Mouse (Mus musculus) midbrain, embryonic 13.5 days (tissue): ENCODE measurements around the gene Tmem200b. TPM values are rescaled to one million over a fixed set of nuclear protein-coding genes. Genes with fewer than 3 reads are reported as not detected.

Source experiments
- polyA plus RNA-seq: library from polyadenylated mRNA; unstranded; fragments of >200 nt; fragmentation: Nextera tagmentation; extraction: Ambion mirVana; gene quantifications from 2 replicates; pipeline ENCODE4 v1.2.1, GENCODE M21; 2015

Gene Tmem200b
- polyA plus RNA-seq, 1 experiment from 2014 or later: not detected

Other genes starting within 250 kb of the Tmem200b start
- gene Ptpru, start 83.5 kb upstream of the Tmem200b start, polyA plus RNA-seq: 17.2 and 18.9 TPM in 2 replicates
- 38.0 and 38.3 TPM in 2 replicates for gene Mecr, start 78.3 kb upstream of the Tmem200b start, polyA plus RNA-seq
- 134 and 140 TPM in 2 replicates for gene Srsf4, start 48.2 kb upstream of the Tmem200b start, polyA plus RNA-seq
- gene Gm10300, start 152.9 kb downstream of the Tmem200b start, polyA plus RNA-seq: not detected in 2 replicates
- 120 and 122 TPM in 2 replicates for gene Epb41, start 153.6 kb downstream of the Tmem200b start, polyA plus RNA-seq
- gene Oprd1, start 222.7 kb downstream of the Tmem200b start, polyA plus RNA-seq: 0.09 and 0.24 TPM in 2 replicates